Mouse (Mus musculus) forebrain, embryonic 10.5 days (tissue): ENCODE measurements around the gene Hpd. TPM values are rescaled to one million over a fixed set of nuclear protein-coding genes. Genes with fewer than 3 reads are reported as not detected.

Experiments used
- DNase-seq: peaks from one replicate; pipeline ENCODE4 v3.0.0-alpha.2; 2017; ENCODE audit warnings: low spot score; ENCODE audit errors: extremely low spot score
- H3K27ac ChIP-seq: fragments of 300-500 bp; sonication (generic); 2 replicates; pipeline ENCODE4 v1.5.1; 2016; ENCODE audit warnings: mild to moderate bottlenecking
- H3K27me3 ChIP-seq: fragments of 300-500 bp; sonication (generic); 2 replicates; pipeline ENCODE4 v1.6.1; 2016; ENCODE audit warnings: mild to moderate bottlenecking; ENCODE audit not compliant: poor library complexity, severe bottlenecking
- H3K36me3 ChIP-seq: fragments of 300-500 bp; sonication (generic); replicated peaks from 2 replicates; pipeline ENCODE4 v1.6.1; 2016; ENCODE audit warnings: mild to moderate bottlenecking, moderate library complexity
- H3K4me1 ChIP-seq: fragments of 300-500 bp; sonication (generic); 2 replicates; pipeline ENCODE4 v1.6.1; 2016
- H3K4me3 ChIP-seq: fragments of 300-500 bp; sonication (generic); 2 replicates; pipeline ENCODE4 v1.5.1; 2016; ENCODE audit warnings: mild to moderate bottlenecking, moderate library complexity
- H3K9me3 ChIP-seq: fragments of 300-500 bp; sonication (generic); 2 replicates; pipeline ENCODE4 v1.6.1; 2016; ENCODE audit warnings: mild to moderate bottlenecking, moderate library complexity
- WGBS: fragments of 180-500 bp; shearing (Covaris S2); methylation state at CpG from one replicate; pipeline ENCODE4 v1.1.7; 2016; 5-methylcytosine and 5-hydroxymethylcytosine counted together
- polyA plus RNA-seq: library from polyadenylated mRNA; unstranded; fragments of >200 nt; fragmentation: Nextera tagmentation; extraction: Ambion mirVana; gene quantifications from 2 replicates; pipeline ENCODE4 v1.2.1, GENCODE M21; 2016

The Hpd gene
- polyA plus RNA-seq, 1 experiment from 2014 or later: 0.31 TPM

GRCm38 (mm10) chr5:123178792-123179191 is 3.7 kb downstream of the Hpd start:
- Histone ChIP-seq H3K4me3 (no peak overlapping the region), H3K36me3 (no peaks in the 10 kb centered on the region), H3K9me3 (peaks cover 9% of the 10 kb centered on the region; the same call in 1 of the 2 replicates), H3K27ac (no peak overlapping the region), H3K4me1 (no peaks in the 10 kb centered on the region), H3K27me3 (no peaks in the 10 kb centered on the region)
- DNase-seq: no peak
- WGBS: 91% methylated on average over 5 of the region's 5 CpGs

- Histone ChIP-seq H3K4me1 (peaks cover 26% of the 10 kb centered on the region), H3K27me3 (no peaks in the 10 kb centered on the region), H3K9me3 (0 out of 2 replicates have a peak, but pooled peaks cover 5% of the 10 kb centered on the region), H3K27ac (peak overlapping the region; percentile 48; the same call in 1 of the 2 replicates), H3K4me3 (peak overlapping the region; percentile 45), H3K36me3 (peaks cover 12% of the 10 kb centered on the region)
- WGBS: 12% methylated on average over 22 of the region's 22 CpGs
- DNase-seq: peak; percentile 91
Measured at GRCm38 (mm10) chr5:123171646-123172350, 10.7 kb downstream of the Hpd start.

GRCm38 (mm10) chr5:123170365-123170764 is 12.2 kb downstream of the Hpd start:
- no peak for DNase-seq
- H3K9me3 ChIP-seq: 0 out of 2 replicates have a peak, but pooled peaks cover 3% of the 10 kb centered on the region
- peaks cover 26% of the 10 kb centered on the region for H3K4me1 ChIP-seq
- no peaks in the 10 kb centered on the region for H3K27me3 ChIP-seq
- WGBS: 86% methylated on average over 9 of the region's 9 CpGs
- H3K27ac ChIP-seq: no peak overlapping the region
- H3K4me3 ChIP-seq: no peak overlapping the region
- H3K36me3 ChIP-seq: peaks cover 26% of the 10 kb centered on the region

- WGBS: 86% methylated on average over 5 of the region's 5 CpGs
- Histone ChIP-seq H3K27me3 (no peaks in the 10 kb centered on the region), H3K4me3 (no peak within 1 kb of the TSS), H3K9me3 (no peaks in the 10 kb centered on the region), H3K36me3 (peaks cover 32% of the 10 kb centered on the region), H3K27ac (no peak within 1 kb of the TSS), H3K4me1 (peaks cover 26% of the 10 kb centered on the region)
- no peak for DNase-seq
Measured at GRCm38 (mm10) chr5:123169284-123169683, 13.2 kb downstream of the Hpd start, which contains the start of gene Psmd9. TSS of gene Psmd9 (plus strand) at chr5:123169413.

- peaks cover 23% of the 10 kb centered on the region for H3K4me1 ChIP-seq
- H3K4me3 ChIP-seq: no peak overlapping the region
- H3K36me3 ChIP-seq: peaks cover 49% of the 10 kb centered on the region
- no peaks in the 10 kb centered on the region for H3K27me3 ChIP-seq
- WGBS: 85% methylated on average over 5 of the region's 5 CpGs
- H3K27ac ChIP-seq: no peak overlapping the region
- H3K9me3 ChIP-seq: no peaks in the 10 kb centered on the region
- no peak for DNase-seq
Measured at GRCm38 (mm10) chr5:123167591-123167990, 14.9 kb downstream of the Hpd start.

- Histone ChIP-seq H3K9me3 (no peaks in the 10 kb centered on the region), H3K4me3 (no peak overlapping the region), H3K27ac (no peak overlapping the region), H3K27me3 (no peaks in the 10 kb centered on the region), H3K36me3 (peaks cover 60% of the 10 kb centered on the region), H3K4me1 (peaks cover 11% of the 10 kb centered on the region)
- 90% methylated on average over 10 of the region's 10 CpGs for WGBS
- DNase-seq: no peak
Measured at GRCm38 (mm10) chr5:123166437-123166836, 16.1 kb downstream of the Hpd start.

- Histone ChIP-seq H3K27ac (no peak overlapping the region), H3K4me3 (no peak overlapping the region), H3K9me3 (no peaks in the 10 kb centered on the region), H3K36me3 (peaks cover 93% of the 10 kb centered on the region), H3K4me1 (no peaks in the 10 kb centered on the region), H3K27me3 (no peaks in the 10 kb centered on the region)
- DNase-seq: no peak
- WGBS: 86% methylated on average over 9 of the region's 9 CpGs
Measured at GRCm38 (mm10) chr5:123162942-123163341, 19.6 kb downstream of the Hpd start.

- no peaks in the 10 kb centered on the region for H3K9me3 ChIP-seq
- no peak overlapping the region for H3K4me3 ChIP-seq
- 89% methylated on average over 11 of the region's 15 CpGs for WGBS
- no peak overlapping the region for H3K27ac ChIP-seq
- no peaks in the 10 kb centered on the region for H3K4me1 ChIP-seq
- no peaks in the 10 kb centered on the region for H3K27me3 ChIP-seq
- no peak for DNase-seq
- peaks cover 92% of the 10 kb centered on the region for H3K36me3 ChIP-seq
Measured at GRCm38 (mm10) chr5:123160341-123160740, 22.2 kb downstream of the Hpd start.

- Histone ChIP-seq H3K27ac (no peak overlapping the region), H3K27me3 (no peaks in the 10 kb centered on the region), H3K36me3 (peaks cover 97% of the 10 kb centered on the region), H3K4me3 (no peak overlapping the region), H3K9me3 (no peaks in the 10 kb centered on the region), H3K4me1 (no peaks in the 10 kb centered on the region)
- WGBS: 93% methylated on average over 15 of the region's 15 CpGs
- no peak for DNase-seq
Measured at GRCm38 (mm10) chr5:123159866-123160265, 22.7 kb downstream of the Hpd start.

- DNase-seq: no peak
- Histone ChIP-seq H3K27me3 (no peaks in the 10 kb centered on the region), H3K9me3 (no peaks in the 10 kb centered on the region), H3K4me3 (no peak overlapping the region), H3K27ac (no peak overlapping the region), H3K36me3 (peaks cover 97% of the 10 kb centered on the region), H3K4me1 (no peaks in the 10 kb centered on the region)
- WGBS: 91% methylated on average over 4 of the region's 4 CpGs
Measured at GRCm38 (mm10) chr5:123159446-123159845, 23.1 kb downstream of the Hpd start.

GRCm38 (mm10) chr5:123157972-123158371 is 24.6 kb downstream of the Hpd start:
- Histone ChIP-seq H3K9me3 (no peaks in the 10 kb centered on the region), H3K4me3 (no peak overlapping the region), H3K27me3 (no peaks in the 10 kb centered on the region), H3K27ac (no peak overlapping the region), H3K36me3 (peaks cover 97% of the 10 kb centered on the region), H3K4me1 (no peaks in the 10 kb centered on the region)
- 88% methylated on average over 4 of the region's 4 CpGs for WGBS
- DNase-seq: no peak

- Histone ChIP-seq H3K36me3 (peaks cover 97% of the 10 kb centered on the region), H3K27me3 (no peaks in the 10 kb centered on the region), H3K27ac (no peak overlapping the region), H3K4me3 (no peak overlapping the region), H3K9me3 (no peaks in the 10 kb centered on the region), H3K4me1 (no peaks in the 10 kb centered on the region)
- DNase-seq: no peak
- 85% methylated on average over 12 of the region's 12 CpGs for WGBS
Measured at GRCm38 (mm10) chr5:123156763-123157162, 25.8 kb downstream of the Hpd start.

GRCm38 (mm10) chr5:123155425-123155824 is 27.1 kb downstream of the Hpd start:
- Histone ChIP-seq H3K27me3 (no peaks in the 10 kb centered on the region), H3K27ac (no peak overlapping the region), H3K4me1 (peaks cover 8% of the 10 kb centered on the region), H3K9me3 (no peaks in the 10 kb centered on the region), H3K4me3 (no peak overlapping the region), H3K36me3 (peaks cover 97% of the 10 kb centered on the region)
- WGBS: 64% methylated on average over 7 of the region's 7 CpGs
- peak; percentile 68 for DNase-seq
